Mouse (Mus musculus): ENCODE measurements around the gene Vmn1r222. TPM values are rescaled to one million over a fixed set of nuclear protein-coding genes. Genes with fewer than 3 reads are reported as not detected.
"Not testable (repeated sequence)": the region's sequence is repeated elsewhere in the genome, so short reads cannot be mapped to it uniquely, and the experiment has no call there.

Vmn1r222 gene
- not detected in 2 replicates for polyA plus RNA-seq (2016; fragmentation: Nextera tagmentation; extraction: Ambion mirVana)

DNA sequence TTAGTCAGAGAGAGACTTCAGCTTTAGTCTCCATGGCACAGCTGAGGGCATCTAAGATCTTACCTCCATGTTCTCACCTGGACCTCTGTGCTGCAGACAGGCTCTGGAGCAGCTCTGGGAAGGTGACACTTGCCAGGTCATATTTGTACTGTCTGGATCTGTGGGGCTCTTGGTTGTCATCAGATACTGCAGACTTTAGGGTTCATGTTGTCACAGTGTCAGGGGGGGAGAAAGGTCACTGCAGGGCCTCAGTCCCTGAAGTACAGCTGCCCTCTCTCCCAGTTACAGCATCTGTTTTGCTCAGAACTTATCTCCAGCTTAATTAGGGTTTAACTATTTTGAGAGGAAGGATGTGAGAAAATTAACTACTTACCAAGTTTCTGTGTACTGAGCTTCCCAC is at the start of gene Vmn1r222:
Gene Vmn1r222 (minus strand): TSS at position 101 of the 400 bp plus-strand sequence.
- not testable (repeated sequence) for H3K27ac ChIP-seq (replicated peaks); H3K36me3 ChIP-seq; DNase-seq (ENCODE audit: low spot score); H3K9me3 ChIP-seq (replicated peaks); H3K4me3 ChIP-seq; H3K4me1 ChIP-seq; H3K27me3 ChIP-seq (ENCODE audit: low read depth, poor library complexity, severe bottlenecking)

GRCm38 (mm10) chr13:23285191-23285920 is 49.6 kb upstream of the Vmn1r222 start:
- H3K4me1 ChIP-seq = peaks cover 23% of the 10 kb centered on the region
- peak overlapping the region; percentile 42; the same call in 1 of the 2 replicates for H3K27ac ChIP-seq (replicated peaks)
- peaks cover 35% of the 10 kb centered on the region for H3K27me3 ChIP-seq (ENCODE audit: low read depth, poor library complexity, severe bottlenecking)
- DNase-seq (ENCODE audit: low spot score) = peak; percentile 51
- 1% methylated on average over 22 of the region's 22 CpGs for WGBS
- H3K4me3 ChIP-seq = peak overlapping the region; percentile 61
- H3K9me3 ChIP-seq (replicated peaks) = no peaks in the 10 kb centered on the region
- no peaks in the 10 kb centered on the region for H3K36me3 ChIP-seq

- no peak for DNase-seq (ENCODE audit: low spot score)
- Histone ChIP-seq H3K9me3 (replicated peaks) (peaks cover 5% of the 10 kb centered on the region; the same call in 1 of the 2 replicates), H3K27ac (replicated peaks) (no peak overlapping the region), H3K36me3 (no peaks in the 10 kb centered on the region), H3K4me3 (no peak overlapping the region), H3K4me1 (peaks cover 6% of the 10 kb centered on the region), H3K27me3 (ENCODE audit: low read depth, poor library complexity, severe bottlenecking) (peaks cover 3% of the 10 kb centered on the region; the same call in 1 of the 2 replicates)
- 91% methylated on average over 3 of the region's 3 CpGs for WGBS
Observed at GRCm38 (mm10) chr13:23279992-23280391, 44.2 kb upstream of the Vmn1r222 start.

GRCm38 (mm10) chr13:23279576-23279975 is 43.8 kb upstream of the Vmn1r222 start:
- WGBS = 94% methylated on average over 4 of the region's 4 CpGs
- Histone ChIP-seq H3K27me3 (ENCODE audit: low read depth, poor library complexity, severe bottlenecking) (no peaks in the 10 kb centered on the region), H3K4me3 (no peak overlapping the region), H3K4me1 (peaks cover 2% of the 10 kb centered on the region; the same call in 1 of the 2 replicates), H3K36me3 (no peaks in the 10 kb centered on the region), H3K9me3 (replicated peaks) (peaks cover 5% of the 10 kb centered on the region; the same call in 1 of the 2 replicates), H3K27ac (replicated peaks) (no peak overlapping the region)
- no peak for DNase-seq (ENCODE audit: low spot score)

- WGBS = 2% methylated on average over 34 of the region's 34 CpGs
- H3K27ac ChIP-seq (replicated peaks) = peak overlapping the region; percentile 52; the same call in 1 of the 2 replicates
Observed at GRCm38 (mm10) chr13:23270321-23271101, 34.8 kb upstream of the Vmn1r222 start.

GRCm38 (mm10) chr13:23269681-23270080 is 33.9 kb upstream of the Vmn1r222 start:
- peaks cover 10% of the 10 kb centered on the region; the same call in 1 of the 2 replicates for H3K4me1 ChIP-seq
- WGBS = 34% methylated on average over 11 of the region's 11 CpGs
- DNase-seq (ENCODE audit: low spot score) = peak; percentile 28
- H3K27me3 ChIP-seq (ENCODE audit: low read depth, poor library complexity, severe bottlenecking) = no peaks in the 10 kb centered on the region
- no peaks in the 10 kb centered on the region for H3K9me3 ChIP-seq (replicated peaks)
- H3K27ac ChIP-seq (replicated peaks) = no peak overlapping the region
- H3K4me3 ChIP-seq = peak overlapping the region; percentile 55
- no peaks in the 10 kb centered on the region for H3K36me3 ChIP-seq

More at GRCm38 (mm10) chr13:23270321-23271101, 34.8 kb upstream of the Vmn1r222 start:
- peak; percentile 78 for DNase-seq (ENCODE audit: low spot score)
- Histone ChIP-seq H3K4me1 (peaks cover 10% of the 10 kb centered on the region; the same call in 1 of the 2 replicates), H3K36me3 (no peaks in the 10 kb centered on the region), H3K4me3 (peak overlapping the region; percentile 55), H3K27me3 (ENCODE audit: low read depth, poor library complexity, severe bottlenecking) (no peaks in the 10 kb centered on the region), H3K9me3 (replicated peaks) (no peaks in the 10 kb centered on the region)

DNA sequence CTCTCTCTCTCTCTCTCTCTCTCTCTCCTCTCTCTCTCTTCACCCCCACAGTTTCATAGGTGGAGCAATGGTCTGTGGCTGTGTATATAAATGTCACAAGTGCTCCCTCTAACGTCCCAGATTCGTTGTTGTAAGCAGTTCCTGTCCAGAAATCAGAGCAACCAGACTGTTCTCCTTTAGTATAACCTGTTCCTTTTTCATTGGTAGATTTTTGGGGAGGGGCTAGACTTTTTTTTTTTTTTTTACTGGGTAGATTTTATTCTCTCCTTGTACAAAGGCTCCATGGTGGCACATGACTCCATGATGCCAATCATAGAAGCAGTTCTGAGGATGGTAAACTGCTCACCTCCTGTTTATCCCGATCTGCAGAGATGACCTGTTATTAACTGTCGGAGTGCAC is 33.4 kb upstream of the Vmn1r222 start:
- DNase-seq (ENCODE audit: low spot score); H3K27ac ChIP-seq (replicated peaks); H3K36me3 ChIP-seq; H3K27me3 ChIP-seq (ENCODE audit: low read depth, poor library complexity, severe bottlenecking); H3K4me1 ChIP-seq; H3K4me3 ChIP-seq; H3K9me3 ChIP-seq (replicated peaks): not testable (repeated sequence)
- WGBS = 47% methylated on average over 4 of the region's 4 CpGs

- H3K9me3 ChIP-seq (replicated peaks); DNase-seq (ENCODE audit: low spot score): not testable (repeated sequence)
- 84% methylated on average over 3 of the region's 3 CpGs for WGBS
Observed at GRCm38 (mm10) chr13:23268606-23269005, 32.9 kb upstream of the Vmn1r222 start.

DNA sequence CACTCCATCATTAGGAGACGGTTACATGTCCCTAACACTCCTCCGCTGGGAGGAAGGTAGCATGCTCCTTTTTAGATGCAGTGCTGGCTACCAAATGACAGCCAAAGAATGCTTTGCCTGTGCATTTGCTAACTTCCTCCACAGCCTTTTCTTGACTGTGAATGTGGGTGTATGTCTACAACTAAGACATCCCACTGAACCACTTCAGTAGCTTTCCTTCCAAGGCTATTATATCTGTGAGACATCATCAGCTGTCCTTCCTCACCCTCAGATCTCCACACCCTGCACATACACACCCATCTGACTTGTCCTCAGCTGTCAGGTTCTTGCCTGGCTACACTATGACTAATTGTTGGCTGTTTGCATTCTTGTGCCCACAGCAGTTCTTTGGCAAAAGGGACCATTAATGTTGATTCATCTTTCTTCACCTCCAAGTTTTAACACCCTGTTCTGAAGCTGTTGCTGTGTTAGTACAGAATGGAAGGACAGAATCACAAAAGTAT is 22.9 kb upstream of the Vmn1r222 start:
- H3K27ac ChIP-seq (replicated peaks) = no peak overlapping the region
- no peaks in the 10 kb centered on the region for H3K4me1 ChIP-seq
- H3K27me3 ChIP-seq (ENCODE audit: low read depth, poor library complexity, severe bottlenecking) = no peaks in the 10 kb centered on the region
- no peaks in the 10 kb centered on the region for H3K9me3 ChIP-seq (replicated peaks)
- WGBS = 88% methylated on average over 2 of the region's 2 CpGs
- no peak overlapping the region for H3K4me3 ChIP-seq
- H3K36me3 ChIP-seq = no peaks in the 10 kb centered on the region
- DNase-seq (ENCODE audit: low spot score) = no peak

More at GRCm38 (mm10) chr13:23268606-23269005, 32.9 kb upstream of the Vmn1r222 start:
- not testable (repeated sequence) for H3K27me3 ChIP-seq (ENCODE audit: low read depth, poor library complexity, severe bottlenecking); H3K4me1 ChIP-seq; H3K4me3 ChIP-seq; H3K27ac ChIP-seq (replicated peaks); H3K36me3 ChIP-seq

- not testable (repeated sequence) for H3K36me3 ChIP-seq; DNase-seq (ENCODE audit: low spot score)
- WGBS = 89% methylated on average over 1 of the region's 1 CpGs
Observed at GRCm38 (mm10) chr13:23246834-23247233, 11.1 kb upstream of the Vmn1r222 start, which contains the start of gene Vmn1r223. TSS of gene Vmn1r223 (plus strand) at chr13:23247134.

DNA sequence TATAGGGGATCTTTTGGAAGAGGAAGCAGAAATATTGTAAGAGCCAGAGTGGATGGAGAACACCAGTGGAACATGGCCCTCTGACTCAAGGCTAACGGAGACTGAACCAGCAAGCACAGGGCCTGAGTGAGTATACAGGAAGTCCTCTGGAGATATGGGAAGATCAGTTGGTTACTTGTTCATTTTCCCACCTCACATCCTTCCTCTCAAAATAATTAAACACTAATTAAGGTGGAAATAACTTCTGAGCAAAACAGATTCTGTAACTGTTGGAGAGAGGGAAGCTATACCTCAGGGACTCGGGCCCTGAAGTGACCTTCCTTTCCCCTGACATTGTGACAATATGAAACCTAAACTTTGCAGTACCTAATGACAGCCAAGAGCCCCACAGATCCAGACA is 21.9 kb downstream of the Vmn1r222 start, which contains the start of gene Vmn1r221:
Gene Vmn1r221 (plus strand): TSS at position 301 of the 400 bp plus-strand sequence.
- not testable (repeated sequence) for H3K4me3 ChIP-seq; H3K4me1 ChIP-seq; H3K27me3 ChIP-seq (ENCODE audit: low read depth, poor library complexity, severe bottlenecking); H3K9me3 ChIP-seq (replicated peaks); DNase-seq (ENCODE audit: low spot score); H3K27ac ChIP-seq (replicated peaks); H3K36me3 ChIP-seq
- WGBS = 77% methylated on average over 2 of the region's 2 CpGs

More at GRCm38 (mm10) chr13:23246834-23247233, 11.1 kb upstream of the Vmn1r222 start, which contains the start of gene Vmn1r223:
- H3K27me3 ChIP-seq (ENCODE audit: low read depth, poor library complexity, severe bottlenecking); H3K4me1 ChIP-seq; H3K9me3 ChIP-seq (replicated peaks); H3K27ac ChIP-seq (replicated peaks); H3K4me3 ChIP-seq: not testable (repeated sequence)

DNA sequence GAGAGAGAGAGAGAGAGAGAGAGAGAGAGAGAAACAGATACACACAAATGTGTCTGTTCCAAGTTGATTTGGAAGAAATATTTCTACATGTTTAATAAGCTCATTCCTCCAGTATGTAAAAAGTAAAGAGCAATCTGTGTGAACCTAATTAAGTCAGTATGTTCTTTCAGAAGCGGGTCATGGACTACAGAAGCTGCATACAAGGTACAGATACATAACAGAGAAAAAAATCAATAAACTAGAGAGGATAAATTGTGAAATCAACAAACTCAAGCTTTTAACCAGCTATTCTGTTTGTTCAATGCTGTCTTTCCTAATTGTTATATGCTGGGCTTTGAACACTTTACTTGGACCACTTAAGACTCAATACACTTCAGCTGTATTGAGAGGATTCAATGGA is 31.9 kb downstream of the Vmn1r222 start:
- not testable (repeated sequence) for H3K36me3 ChIP-seq; H3K27ac ChIP-seq (replicated peaks); H3K27me3 ChIP-seq (ENCODE audit: low read depth, poor library complexity, severe bottlenecking); H3K4me3 ChIP-seq; DNase-seq (ENCODE audit: low spot score); H3K4me1 ChIP-seq; H3K9me3 ChIP-seq (replicated peaks)
- WGBS = 70% methylated on average over 1 of the region's 1 CpGs
